Mouse (Mus musculus) heart, postnatal 4 days (tissue): Measurements from ENCODE around the gene Cyp4f13. TPM values are rescaled to one million over a fixed set of nuclear protein-coding genes. Genes with fewer than 3 reads are reported as not detected.

Experiments
- DNase-seq: peaks from one replicate; pipeline ENCODE4 v3.0.0; 2021
- total RNA-seq, 2 experiments: library from RNA; stranded (reverse); gene quantifications; 2 replicates each; pipeline ENCODE4 v1.2.3; 2021

Cyp4f13 gene
- total RNA-seq = 10 to 100 TPM; 10.9 to 12.4 TPM

- DNase-seq = peak; percentile 100
Measured at GRCm38 (mm10) chr17:32947215-32947914, at the start of gene Cyp4f13. TSS of gene Cyp4f13 (minus strand) at chr17:32947402.

- peak; percentile 91 for DNase-seq
Measured at GRCm38 (mm10) chr17:32992699-32993474, 45.7 kb upstream of the Cyp4f13 start, which contains the start of gene Zfp952. TSS of gene Zfp952 (plus strand) at chr17:32993129.

GRCm38 (mm10) chr17:32991965-32992698, 44.9 kb upstream of the Cyp4f13 start:
- peak; percentile 18 for DNase-seq

- no peak for DNase-seq
Measured at GRCm38 (mm10) chr17:32986301-32986700, 39.1 kb upstream of the Cyp4f13 start.

GRCm38 (mm10) chr17:32981361-32981760, 34.2 kb upstream of the Cyp4f13 start:
- no peak for DNase-seq

- peak; percentile 93 for DNase-seq
Measured at GRCm38 (mm10) chr17:32965623-32966290, 18.6 kb upstream of the Cyp4f13 start, which contains the start of gene Zfp472. TSS of gene Zfp472 (plus strand) at chr17:32965814.

GRCm38 (mm10) chr17:32965253-32965622, 18.0 kb upstream of the Cyp4f13 start:
- DNase-seq = no peak

GRCm38 (mm10) chr17:32951441-32951840, 4.2 kb upstream of the Cyp4f13 start:
- peak; percentile 88 for DNase-seq

GRCm38 (mm10) chr17:32951006-32951405, 3.8 kb upstream of the Cyp4f13 start:
- no peak for DNase-seq

GRCm38 (mm10) chr17:32950136-32950535, 2.9 kb upstream of the Cyp4f13 start:
- no peak for DNase-seq

GRCm38 (mm10) chr17:32946716-32947115, 486 bp downstream of the Cyp4f13 start:
- DNase-seq = no peak

- DNase-seq = no peak
Measured at GRCm38 (mm10) chr17:32944402-32945035, 2.7 kb downstream of the Cyp4f13 start.

- no peak for DNase-seq
Measured at GRCm38 (mm10) chr17:32943661-32944060, 3.5 kb downstream of the Cyp4f13 start.

- DNase-seq = no peak
Measured at GRCm38 (mm10) chr17:32939831-32940230, 7.4 kb downstream of the Cyp4f13 start.

GRCm38 (mm10) chr17:32927803-32928202, 19.4 kb downstream of the Cyp4f13 start:
- DNase-seq = no peak

- peak; percentile 81 for DNase-seq
Measured at GRCm38 (mm10) chr17:32924658-32925312, 22.4 kb downstream of the Cyp4f13 start.

- no peak for DNase-seq
Measured at GRCm38 (mm10) chr17:32923681-32924080, 23.5 kb downstream of the Cyp4f13 start.

- no peak for DNase-seq
Measured at GRCm38 (mm10) chr17:32919123-32919522, 28.1 kb downstream of the Cyp4f13 start.

- no peak for DNase-seq
Measured at GRCm38 (mm10) chr17:32917131-32917530, 30.1 kb downstream of the Cyp4f13 start, which contains the start of gene Cyp4f14. TSS of gene Cyp4f14 (minus strand) at chr17:32917342.

- DNase-seq = no peak
Measured at GRCm38 (mm10) chr17:32916075-32916474, 31.1 kb downstream of the Cyp4f13 start.

GRCm38 (mm10) chr17:32906172-32906571, 41.0 kb downstream of the Cyp4f13 start:
- no peak for DNase-seq
